Mouse (Mus musculus) neutrophil, adult 59 days (primary cell): ENCODE measurements around the gene Zfp26. TPM values are rescaled to one million over a fixed set of nuclear protein-coding genes. Genes with fewer than 3 reads are reported as not detected.

Experiments used
- total RNA-seq, 2 experiments: library from RNA; stranded (reverse); gene quantifications; 1 replicate in 1 of 2; 2 replicates in 1 of 2; pipeline ENCODE4 v1.2.4; 2023

Gene Zfp26
- total RNA-seq = 10 to 100 TPM; 20.3 to 22.4 TPM

GRCm38 (mm10) chr9:20459377-20460317 is at the start of gene Zfp26:
Gene Zfp26 (minus strand): TSS chr9:20460162.

DNA sequence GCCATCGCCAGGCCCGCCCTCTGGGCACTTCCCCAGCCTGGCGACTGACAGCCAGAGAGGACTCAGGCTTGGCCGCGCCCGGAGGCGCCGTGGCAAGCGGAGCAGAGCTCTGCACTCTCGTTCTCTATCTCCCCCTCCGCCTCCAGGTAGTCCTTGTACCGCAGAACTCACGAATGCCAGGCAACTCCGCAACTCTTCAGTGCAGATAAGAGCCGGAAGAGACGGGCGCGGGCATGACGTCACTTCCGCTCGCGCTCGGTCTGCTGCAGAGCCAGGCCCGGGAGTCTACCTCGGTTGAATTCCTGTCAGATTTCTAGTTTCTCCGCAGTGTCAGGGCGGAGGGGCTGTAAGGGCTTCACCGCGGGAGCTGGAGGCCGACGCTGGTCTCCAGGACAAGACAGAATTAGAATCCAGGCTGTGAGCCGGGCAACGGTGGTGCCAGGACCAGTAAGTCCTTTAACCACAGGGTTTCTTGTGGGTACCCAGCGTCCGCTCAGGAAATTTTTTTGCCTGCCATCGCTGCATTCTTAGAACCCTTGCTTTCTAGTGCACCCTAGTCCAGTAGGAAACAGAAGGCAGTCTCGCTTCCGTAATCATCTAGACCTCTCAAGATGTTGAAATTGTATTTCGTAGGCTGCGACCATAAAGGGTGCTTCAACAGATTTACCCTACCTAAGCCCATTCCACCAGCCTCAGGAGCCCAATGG is 32.7 kb upstream of the Zfp26 start, which contains the start of gene Zfp426:
Gene Zfp426, minus strand, starts transcription at position 220 of the 707 bp plus-strand sequence.

DNA sequence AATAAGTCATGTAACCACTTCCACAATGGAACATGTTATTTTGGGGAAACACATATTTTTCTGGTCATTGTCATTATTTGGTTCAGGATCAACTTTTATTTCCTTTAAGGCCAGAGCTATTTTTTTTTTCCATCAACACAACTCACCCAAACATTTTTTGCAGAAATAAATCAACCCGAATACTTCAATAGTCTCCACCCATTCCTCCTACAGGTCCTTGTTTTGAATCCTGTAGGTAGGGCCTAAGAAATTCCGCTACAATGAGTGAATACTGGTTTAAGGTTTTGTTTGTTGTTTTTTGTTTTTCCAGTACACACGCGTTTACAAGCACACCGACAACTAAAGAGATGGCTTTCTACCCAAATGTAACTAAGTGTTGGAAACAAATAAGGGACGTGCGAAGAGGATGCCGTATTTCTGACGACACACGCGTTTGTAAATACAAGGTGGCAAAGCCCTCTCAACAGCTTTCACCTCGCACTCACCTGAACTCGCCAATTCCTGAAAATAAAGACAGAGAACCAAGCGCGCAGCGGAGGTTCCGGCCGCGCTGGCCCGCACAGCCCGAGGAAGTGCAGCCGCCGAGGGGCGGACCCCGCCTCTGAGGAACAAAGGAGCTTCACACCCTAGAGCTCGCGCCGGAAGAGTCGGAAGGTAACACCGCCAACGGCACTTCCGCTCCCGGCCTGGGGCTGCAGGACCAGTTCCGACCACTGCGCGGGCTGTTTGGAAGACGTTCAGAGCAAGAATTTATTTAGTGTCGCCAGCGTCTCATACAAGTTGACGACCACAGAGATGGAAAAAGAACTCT is 75.2 kb downstream of the Zfp26 start, which contains the start of gene Zfp560:
Gene Zfp560, minus strand, starts transcription at position 646 of the 811 bp plus-strand sequence.

Other genes starting within 250 kb of the Zfp26 start
- not detected for gene Olfr871, start 248.0 kb downstream of the Zfp26 start, total RNA-seq
- not detected for gene Olfr872, start 223.0 kb downstream of the Zfp26 start, total RNA-seq
- gene Olfr39, start 177.8 kb downstream of the Zfp26 start, total RNA-seq = not detected
- gene Olfr873, start 161.6 kb downstream of the Zfp26 start, total RNA-seq = not detected
- gene Olfr18, start 124.1 kb downstream of the Zfp26 start, total RNA-seq = not detected
- gene Zfp560, start 75.0 kb downstream of the Zfp26 start, total RNA-seq = 1 to 10 TPM; 1.6 to 3.3 TPM
- 10 to 100 TPM; 15.1 to 18.7 TPM for gene Zfp426, start 32.6 kb upstream of the Zfp26 start, total RNA-seq
- 10 to 100 TPM; 13.3 to 15.9 TPM for gene Zfp266, start 61.3 kb upstream of the Zfp26 start, total RNA-seq
- gene Zfp846, start 121.1 kb upstream of the Zfp26 start, total RNA-seq = 1 to 10 TPM; 2.9 to 3.0 TPM
- gene Ubl5, start 182.7 kb upstream of the Zfp26 start, total RNA-seq = 100 to 1,000 TPM; 326 to 350 TPM
- gene Fbxl12, start 184.6 kb upstream of the Zfp26 start, total RNA-seq = 10 to 100 TPM; 25.3 to 33.1 TPM
- gene Pin1, start 191.9 kb upstream of the Zfp26 start, total RNA-seq = 1 to 10 TPM; 8.1 to 9.1 TPM